Comparison of ENCODE assay signal across 20 mouse cellular contexts in genomic region chr12:108035412-108036078, GRCm38 (mm10). TPM values are rescaled to one million over a fixed set of nuclear protein-coding genes. Genes with fewer than 3 reads are reported as not detected.
DNase-seq lines count a peak whose midpoint lies in the region; ATAC-seq and TF ChIP-seq lines count a peak whose summit lies in the region.
"Had no signal": no experiment of that assay in that cellular context is flagged by ENCODE, and none has a peak within 500 bp of the region (broad histone marks: within the 10 kb centered on the region; RNA-seq: fewer than 3 reads in every experiment).

No protein-coding gene starts in this region.

- H3K27me3 ChIP-seq in intestine, embryonic 14.5 days (replicated peaks; ENCODE audit: control insufficient read depth, insufficient read depth, low read length): no peaks in the 10 kb centered on the region
- H3K27me3 ChIP-seq in stomach, embryonic 15.5 days (replicated peaks): no peaks in the 10 kb centered on the region
- no peaks in the 10 kb centered on the region for H3K27me3 ChIP-seq in neural tube, embryonic 15.5 days (replicated peaks)
- H3K27me3 ChIP-seq in cerebellum, adult 2 months (ENCODE audit: control insufficient read depth, insufficient read depth, low read length): no peaks in the 10 kb centered on the region
- H3K27me3 ChIP-seq: embryonic facial prominence, embryonic 15.5 days; forebrain, embryonic 12.5 days; liver, embryonic 15.5 days; midbrain, embryonic 15.5 days had no signal

- no peaks in the 10 kb centered on the region for H3K9me3 ChIP-seq in intestine, embryonic 14.5 days (ENCODE audit: control insufficient read depth, low read length)
- no peaks in the 10 kb centered on the region for H3K9me3 ChIP-seq in stomach, embryonic 15.5 days
- H3K9me3 ChIP-seq in neural tube, embryonic 15.5 days (replicated peaks): no peaks in the 10 kb centered on the region
- H3K9me3 ChIP-seq: embryonic facial prominence, embryonic 15.5 days; forebrain, embryonic 12.5 days; heart, embryonic 13.5 days; liver, embryonic 15.5 days; midbrain, embryonic 15.5 days had no signal

- H3K27ac ChIP-seq in intestine, embryonic 14.5 days (ENCODE audit: low read depth): peak overlapping the region; percentile 77
- peak overlapping the region; percentile 48; the same call in 1 of the 2 replicates for H3K27ac ChIP-seq in stomach, embryonic 15.5 days
- no peak overlapping the region for H3K27ac ChIP-seq in neural tube, embryonic 15.5 days (replicated peaks)
- H3K27ac ChIP-seq in cerebellum, adult 2 months (ENCODE audit: insufficient read depth, low read length): no peak overlapping the region
- H3K27ac ChIP-seq: embryonic facial prominence, embryonic 15.5 days; forebrain, embryonic 12.5 days; heart, embryonic 13.5 days; liver, embryonic 15.5 days; midbrain, embryonic 15.5 days had no signal

- H3K4me3 ChIP-seq in intestine, embryonic 14.5 days (ENCODE audit: low read depth, low read length): no peak overlapping the region
- H3K4me3 ChIP-seq in stomach, embryonic 15.5 days (replicated peaks): no peak overlapping the region
- H3K4me3 ChIP-seq in neural tube, embryonic 15.5 days (replicated peaks): no peak overlapping the region
- no peak overlapping the region for H3K4me3 ChIP-seq in cerebellum, adult 2 months (replicated peaks; ENCODE audit: insufficient read depth, low read depth, low read length)
- H3K4me3 ChIP-seq: embryonic facial prominence, embryonic 15.5 days; forebrain, embryonic 12.5 days; heart, embryonic 13.5 days; liver, embryonic 15.5 days; midbrain, embryonic 15.5 days had no signal

- no peaks in the 10 kb centered on the region for H3K4me1 ChIP-seq in intestine, embryonic 14.5 days (replicated peaks; ENCODE audit: control insufficient read depth, insufficient read depth, low read length)
- no peaks in the 10 kb centered on the region; the same call in 1 of the 2 replicates for H3K4me1 ChIP-seq in stomach, embryonic 15.5 days
- H3K4me1 ChIP-seq in neural tube, embryonic 15.5 days: 0 out of 2 replicates have a peak, but pooled peaks cover 6% of the 10 kb centered on the region
- no peaks in the 10 kb centered on the region for H3K4me1 ChIP-seq in cerebellum, adult 2 months (ENCODE audit: control insufficient read depth, insufficient read depth, low read length)
- H3K4me1 ChIP-seq: embryonic facial prominence, embryonic 15.5 days; forebrain, embryonic 12.5 days; midbrain, embryonic 15.5 days had no signal

- TF ChIP-seq POLR2A in cerebellum, adult 2 months (IDR thresholded peaks at IDR 0.05; ENCODE audit: borderline replicate concordance, insufficient read depth, low read length): no peak

- peak; percentile 58 for ATAC-seq in intestine, embryonic 14.5 days (replicated peaks; ENCODE audit: low FRiP score, low TSS enrichment, low read depth)
- ATAC-seq in stomach, embryonic 15.5 days (ENCODE audit: insufficient read depth, low FRiP score, low read depth): 0 out of 2 replicates have a peak, but pooled peaks have one; percentile 41
- ATAC-seq in neural tube, embryonic 15.5 days (ENCODE audit: low FRiP score): no peak
- ATAC-seq: inflammation-experienced regulatory T-cells, adult 6 months; midbrain, embryonic 15.5 days had no signal

- WGBS in intestine, embryonic 14.5 days: 66% methylated on average over 13 of the region's 13 CpGs
- WGBS in stomach, embryonic 15.5 days: 45% methylated on average over 13 of the region's 13 CpGs
- 79% methylated on average over 13 of the region's 13 CpGs for WGBS in neural tube, embryonic 15.5 days
- WGBS in cerebellum, adult 2 months: 79% methylated on average over 13 of the region's 13 CpGs

- DNase-seq in intestine, embryonic 14.5 days (ENCODE audit: low spot score): peak; percentile 63
- peak; percentile 90 for DNase-seq in kidney, adult 11 months
- DNase-seq in kidney, postnatal 10 days: peak; percentile 75
- no peak for DNase-seq in adrenal gland, adult 18-20 months (ENCODE audit: low spot score in 2 of 2)
- no peak for DNase-seq in cerebellum, adult 2 months
- DNase-seq: adrenal gland, adult 2 months; cerebellum, adult 18-20 months; heart, postnatal 4 days; left cerebral cortex, postnatal 4 days; right cerebral cortex, postnatal 4 days; thymus, postnatal 4 days had no signal

- TF ChIP-seq CTCF in cerebellum, adult 2 months (IDR thresholded peaks at IDR 0.05; ENCODE audit: borderline replicate concordance, insufficient read depth, low read depth, low read length): no peak

- H3K4me2 ChIP-seq in intestine, embryonic 14.5 days (ENCODE audit: low read length): no peak overlapping the region
- H3K4me2 ChIP-seq in stomach, embryonic 15.5 days: 0 out of 2 replicates have a peak overlapping the region, but pooled peaks have one; percentile 8
- no peak overlapping the region for H3K4me2 ChIP-seq in neural tube, embryonic 15.5 days
- H3K4me2 ChIP-seq: embryonic facial prominence, embryonic 15.5 days; forebrain, embryonic 12.5 days; heart, embryonic 13.5 days; liver, embryonic 15.5 days; midbrain, embryonic 15.5 days had no signal

- no peaks in the 10 kb centered on the region for H3K36me3 ChIP-seq in intestine, embryonic 14.5 days (ENCODE audit: control insufficient read depth, insufficient read depth, low read length)
- no peaks in the 10 kb centered on the region for H3K36me3 ChIP-seq in stomach, embryonic 15.5 days
- H3K36me3 ChIP-seq in neural tube, embryonic 15.5 days: no peaks in the 10 kb centered on the region
- H3K36me3 ChIP-seq: embryonic facial prominence, embryonic 15.5 days; forebrain, embryonic 12.5 days; heart, embryonic 13.5 days; liver, embryonic 15.5 days; midbrain, embryonic 15.5 days had no signal

- H3K9ac ChIP-seq in intestine, embryonic 14.5 days (ENCODE audit: low read length): no peak overlapping the region
- no peak overlapping the region for H3K9ac ChIP-seq in stomach, embryonic 15.5 days
- no peak overlapping the region for H3K9ac ChIP-seq in neural tube, embryonic 15.5 days (replicated peaks)
- H3K9ac ChIP-seq: embryonic facial prominence, embryonic 15.5 days; forebrain, embryonic 12.5 days; heart, embryonic 13.5 days; liver, embryonic 15.5 days; midbrain, embryonic 15.5 days had no signal

RNA-seq across cellular contexts. Expression of gene Bcl11b, which starts 32.1 kb away (rescaled TPM):
- polyA plus RNA-seq in intestine, embryonic 14.5 days (2014; fragmentation: Nextera tagmentation; extraction: Ambion mirVana): 8.3 and 8.8 TPM in 2 replicates
- polyA plus RNA-seq in stomach, embryonic 15.5 days (2015; fragmentation: Nextera tagmentation; extraction: Ambion mirVana): 5.3 and 5.7 TPM in 2 replicates
- polyA plus RNA-seq in neural tube, embryonic 15.5 days (2015; fragmentation: Nextera tagmentation; extraction: Ambion mirVana): 21.6 and 22.2 TPM in 2 replicates
- under 1 TPM; 0.13 to 0.61 TPM for total RNA-seq in adrenal gland, adult 18-20 months (2021)
- polyA plus RNA-seq in cerebellum, adult 2 months (2012; rRNA removed): 1.9 and 2.5 TPM in 2 replicates
- polyA plus RNA-seq: C2C12 had no signal

Comparison
In these comparisons a context has a peak if more than half of its experiments do, and no peak if none do; other contexts are left out.
1. DNase-seq: peak in intestine, embryonic 14.5 days (single experiment), kidney, adult 11 months (single experiment) and kidney, postnatal 10 days (single experiment); none in adrenal gland, adult 18-20 months (0 of 2) and cerebellum, adult 2 months (0 of 2).
2. H3K27ac ChIP-seq: peak in intestine, embryonic 14.5 days (single experiment) and stomach, embryonic 15.5 days (single experiment); none in neural tube, embryonic 15.5 days (single experiment) and cerebellum, adult 2 months (single experiment).